In genomic region chr5:134076175-134076574, GRCm38 (mm10) we compare ENCODE assay signal across 23 mouse cellular contexts. TPM values are rescaled to one million over a fixed set of nuclear protein-coding genes. Genes with fewer than 3 reads are reported as not detected.
DNase-seq lines count a peak whose midpoint lies in the region; ATAC-seq and TF ChIP-seq lines count a peak whose summit lies in the region.
"Had no signal": no experiment of that assay in that cellular context is flagged by ENCODE, and none has a peak within 500 bp of the region (broad histone marks: within the 10 kb centered on the region; RNA-seq: fewer than 3 reads in every experiment).

No protein-coding gene starts in this region.

- no peak overlapping the region for H3K27ac ChIP-seq in forebrain, postnatal 0 days (ENCODE audit: low read depth, low read length)
- H3K27ac ChIP-seq in forebrain, embryonic 10.5 days = no peak overlapping the region
- H3K27ac ChIP-seq: embryonic facial prominence, embryonic 12.5 days; embryonic facial prominence, embryonic 15.5 days; forebrain, embryonic 12.5 days; forebrain, embryonic 15.5 days; hindbrain, embryonic 13.5 days had no signal

- no peaks in the 10 kb centered on the region for H3K36me3 ChIP-seq in forebrain, postnatal 0 days (ENCODE audit: insufficient read depth)
- no peaks in the 10 kb centered on the region for H3K36me3 ChIP-seq in forebrain, embryonic 10.5 days (replicated peaks)
- H3K36me3 ChIP-seq in E14TG2a.4 (ENCODE audit: insufficient read depth, low read length) = no peaks in the 10 kb centered on the region
- H3K36me3 ChIP-seq: embryonic facial prominence, embryonic 12.5 days; embryonic facial prominence, embryonic 15.5 days; forebrain, embryonic 12.5 days; forebrain, embryonic 15.5 days; hindbrain, embryonic 13.5 days had no signal

- no peak for ATAC-seq in forebrain, postnatal 0 days
- no peak for ATAC-seq in megakaryocyte, adult 5-6 weeks (ENCODE audit: poor library complexity, severe bottlenecking)
- ATAC-seq: forebrain, embryonic 15.5 days; hindbrain, embryonic 16.5 days; inflammation-experienced regulatory T-cells, adult 6 months had no signal

- H3K9ac ChIP-seq in forebrain, postnatal 0 days = no peak overlapping the region
- H3K9ac ChIP-seq: embryonic facial prominence, embryonic 12.5 days; embryonic facial prominence, embryonic 15.5 days; forebrain, embryonic 12.5 days; forebrain, embryonic 15.5 days; hindbrain, embryonic 13.5 days had no signal

- no peaks in the 10 kb centered on the region for H3K27me3 ChIP-seq in forebrain, postnatal 0 days (ENCODE audit: insufficient read depth, low read length)
- H3K27me3 ChIP-seq in forebrain, embryonic 10.5 days (ENCODE audit: poor library complexity, severe bottlenecking) = no peaks in the 10 kb centered on the region
- H3K27me3 ChIP-seq in E14TG2a.4 (ENCODE audit: insufficient read depth, low read length) = peaks cover 2% of the 10 kb centered on the region; the same call in 1 of the 2 replicates
- H3K27me3 ChIP-seq: embryonic facial prominence, embryonic 12.5 days; embryonic facial prominence, embryonic 15.5 days; forebrain, embryonic 15.5 days; hindbrain, embryonic 13.5 days had no signal

- no peak for DNase-seq in forebrain, postnatal 0 days
- DNase-seq in forebrain, embryonic 10.5 days (ENCODE audit: extremely low spot score, low spot score) = no peak
- DNase-seq in R1 (ENCODE audit: low read depth, low spot score) = peak; percentile 83
- peak; percentile 32 for DNase-seq in testis, postnatal 14 days (ENCODE audit: low spot score)
- no peak for DNase-seq in layer of hippocampus, postnatal 25 days (ENCODE audit: extremely low spot score in 1 of 2, low spot score in 1 of 2)
- DNase-seq: adrenal gland, adult 2 months; adrenal gland, postnatal 14 days; cerebellum, adult 11 months; cerebellum, adult 2 months; cerebellum, adult 9-11 months; gastrocnemius, postnatal 10 days; gastrocnemius, postnatal 36 days; heart, adult 11 months had no signal

- 0 out of 2 replicates have a peak, but pooled peaks cover 3% of the 10 kb centered on the region for H3K4me1 ChIP-seq in forebrain, postnatal 0 days (ENCODE audit: insufficient read depth)
- H3K4me1 ChIP-seq in forebrain, embryonic 10.5 days = peaks cover 7% of the 10 kb centered on the region
- 0 out of 2 replicates have a peak, but pooled peaks cover 6% of the 10 kb centered on the region for H3K4me1 ChIP-seq in E14TG2a.4 (replicated peaks; ENCODE audit: low read depth, low read length)
- H3K4me1 ChIP-seq: forebrain, embryonic 12.5 days had no signal

- 0 out of 2 replicates have a peak, but pooled peaks have one; percentile 9 for TF ChIP-seq CTCF in forebrain, postnatal 0 days (IDR thresholded peaks at IDR 0.05; ENCODE audit: low read depth)
- peak; percentile 26; the same call in 1 of the 2 replicates for TF ChIP-seq CTCF in E14TG2a.4 (conservative IDR thresholded peaks at IDR 0.05; ENCODE audit: low read length)

- no peak overlapping the region for H3K4me2 ChIP-seq in forebrain, postnatal 0 days (ENCODE audit: low read depth)
- H3K4me2 ChIP-seq: embryonic facial prominence, embryonic 12.5 days; embryonic facial prominence, embryonic 15.5 days; forebrain, embryonic 12.5 days; forebrain, embryonic 15.5 days; heart, embryonic 11.5 days; hindbrain, embryonic 13.5 days had no signal

- H3K9me3 ChIP-seq in forebrain, postnatal 0 days (ENCODE audit: low read length) = no peaks in the 10 kb centered on the region
- H3K9me3 ChIP-seq in forebrain, embryonic 10.5 days = peaks cover 12% of the 10 kb centered on the region
- H3K9me3 ChIP-seq in E14TG2a.4 (ENCODE audit: low read length) = peaks cover 23% of the 10 kb centered on the region
- H3K9me3 ChIP-seq: embryonic facial prominence, embryonic 12.5 days; embryonic facial prominence, embryonic 15.5 days; forebrain, embryonic 15.5 days; hindbrain, embryonic 13.5 days had no signal

- 94% methylated on average over 11 of the region's 11 CpGs for WGBS in forebrain, postnatal 0 days
- WGBS in forebrain, embryonic 10.5 days = 91% methylated on average over 11 of the region's 11 CpGs

- no peak overlapping the region for H3K4me3 ChIP-seq in forebrain, postnatal 0 days (ENCODE audit: low read depth, low read length)
- H3K4me3 ChIP-seq in forebrain, embryonic 10.5 days = no peak overlapping the region
- no peak overlapping the region for H3K4me3 ChIP-seq in E14TG2a.4 (replicated peaks; ENCODE audit: low read length)
- H3K4me3 ChIP-seq: embryonic facial prominence, embryonic 12.5 days; embryonic facial prominence, embryonic 15.5 days; forebrain, embryonic 12.5 days; forebrain, embryonic 15.5 days; hindbrain, embryonic 13.5 days had no signal

RNA-seq across cellular contexts. Expression of gene Castor2, which starts 23.3 kb away (rescaled TPM):
- 16.8 and 19.3 TPM in 2 replicates for total RNA-seq in forebrain, postnatal 0 days (2014; rRNA removed)
- polyA plus RNA-seq in forebrain, postnatal 0 days (2015; fragmentation: Nextera tagmentation; extraction: Ambion mirVana) = 18.9 and 21.9 TPM in 2 replicates
- polyA plus RNA-seq in forebrain, embryonic 10.5 days (2016; fragmentation: Nextera tagmentation; extraction: Ambion mirVana) = 7.9 and 8.8 TPM in 2 replicates
- total RNA-seq in layer of hippocampus, postnatal 25 days (2021) = 10 to 100 TPM; 64.5 to 69.2 TPM
- total RNA-seq in megakaryocyte, adult 5-6 weeks (2015) = 5.7 and 7.2 TPM in 2 replicates
- total RNA-seq in megakaryocyte, adult 5-6 weeks (2017) = 2.1 TPM in 2 replicates

Comparison
In these comparisons a context has a peak if more than half of its experiments do, and no peak if none do; other contexts are left out.
1. DNase-seq: peak in R1 (single experiment) and testis, postnatal 14 days (single experiment); none in forebrain, postnatal 0 days (single experiment), forebrain, embryonic 10.5 days (single experiment) and layer of hippocampus, postnatal 25 days (0 of 2).